Mouse (Mus musculus): Measurements from ENCODE around the gene Gp1ba. TPM values are rescaled to one million over a fixed set of nuclear protein-coding genes. Genes with fewer than 3 reads are reported as not detected.
A peak's percentile ranks its signal among the peaks of the same experiment; 100 is the strongest.

The Gp1ba gene
- total and polyA plus RNA-seq, 3 experiments = 0.25 to 0.84 TPM; not detected in 1

GRCm38 (mm10) chr11:70653345-70654197, 14.6 kb downstream of the Gp1ba start:
- peaks cover 38 to 51% of the 10 kb centered on the region in 2 experiments for H3K36me3 ChIP-seq (replicated peaks in 1 of 2; ENCODE audit: control insufficient read depth in 1 of 2, insufficient read depth in 1 of 2, low read length in 1 of 2)

GRCm38 (mm10) chr11:70654198-70654922, 15.4 kb downstream of the Gp1ba start, which contains the start of gene Pfn1:
TSS of gene Pfn1 (minus strand) at chr11:70654644.
- H3K4me1 ChIP-seq (ENCODE audit: control insufficient read depth in 1 of 2, insufficient read depth in 2 of 2) = peaks cover 19 to 57% of the 10 kb centered on the region in 2 experiments
- peak within 1 kb of the TSS; percentile 96 for H3K27ac ChIP-seq (ENCODE audit: insufficient read depth, low read depth)
- dilution Hi-C loops (cut with MboI; ENCODE audit: extremely low pct_ligation_motif_present, extremely low pct_unique_long_range_greater_than_20kb, low sequenced_read_pairs) = no loop called here
- H3K9me3 ChIP-seq (replicated peaks; ENCODE audit: low read length) = no peaks in the 10 kb centered on the region
- DNase-seq (ENCODE audit: extremely low read depth) = peak; percentile 95
- no peaks in the 10 kb centered on the region for H3K27me3 ChIP-seq (replicated peaks)
- H3K36me3 ChIP-seq (replicated peaks in 1 of 2; ENCODE audit: control insufficient read depth in 1 of 2, insufficient read depth in 1 of 2, low read length in 1 of 2) = peaks cover 32 to 48% of the 10 kb centered on the region in 2 experiments
- peaks cover 50% of the 10 kb centered on the region for H3K79me2 ChIP-seq (replicated peaks; ENCODE audit: control insufficient read depth, extremely low read depth, insufficient read depth, poor library complexity, severe bottlenecking)
- peak within 1 kb of the TSS; percentile 99 for H3K9ac ChIP-seq (ENCODE audit: insufficient read depth, low read depth)
- H3K4me3 ChIP-seq (replicated peaks in 1 of 3; ENCODE audit: low read depth in 2 of 3, low read length in 2 of 3, poor library complexity in 1 of 3) = peak within 1 kb of the TSS; percentile 74 to 99 (median 78)
- in situ Hi-C loops (cut with MboI; ENCODE audit: low pct_ligation_motif_present, low pct_unique_long_range_greater_than_20kb, low sequenced_read_pairs) = no loop called here
- H3K4me2 ChIP-seq (ENCODE audit: insufficient read depth, low read depth, poor library complexity, severe bottlenecking) = peak within 1 kb of the TSS; percentile 87
- TF ChIP-seq ELF1 (IDR thresholded peaks at IDR 0.05; ENCODE audit: low read depth, low read length) (peak; percentile 89), ETS1 (conservative IDR thresholded peaks at IDR 0.05; ENCODE audit: low read depth, low read length) (no peak; the same call in 1 of the 2 replicates), RAD21 (IDR thresholded peaks at IDR 0.05; ENCODE audit: low read depth, low read length) (no peak), ZNF384 (IDR thresholded peaks at IDR 0.05; ENCODE audit: low read depth, low read length) (peak; percentile 75), USF2 (conservative IDR thresholded peaks at IDR 0.05; ENCODE audit: low read depth, low read length) (no peak), TBP (conservative IDR thresholded peaks at IDR 0.05; ENCODE audit: low read depth, low read length) (peak; percentile 74), POLR2A (IDR thresholded peaks at IDR 0.05; ENCODE audit: low read depth, low read length) (peak; percentile 94), PAX5 (IDR thresholded peaks at IDR 0.05; ENCODE audit: low read length) (no peak), CHD1 (IDR thresholded peaks at IDR 0.05; ENCODE audit: low read depth, low read length) (no peak), JUN (IDR thresholded peaks at IDR 0.05; ENCODE audit: insufficient read depth, low read depth, low read length) (no peak), MAZ (IDR thresholded peaks at IDR 0.05; ENCODE audit: low read depth, low read length) (peak; percentile 99), JUND (conservative IDR thresholded peaks at IDR 0.05; ENCODE audit: low read depth, low read length) (no peak), CHD2 (IDR thresholded peaks at IDR 0.05; ENCODE audit: low read length) (peak; percentile 89), UBTF (IDR thresholded peaks at IDR 0.05; ENCODE audit: low read depth, low read length) (peak; percentile 51; the same call in 1 of the 2 replicates)

More at GRCm38 (mm10) chr11:70653345-70654197, 14.6 kb downstream of the Gp1ba start:
- Histone ChIP-seq H3K4me3 (replicated peaks in 1 of 3; ENCODE audit: low read depth in 2 of 3, low read length in 2 of 3, poor library complexity in 1 of 3) (peak overlapping the region; percentile 74 to 99 (median 78)), H3K4me1 (ENCODE audit: control insufficient read depth in 1 of 2, insufficient read depth in 2 of 2) (peaks cover 24 to 64% of the 10 kb centered on the region in 2 experiments), H3K4me2 (ENCODE audit: insufficient read depth, low read depth, poor library complexity, severe bottlenecking) (peak overlapping the region; percentile 87), H3K27ac (ENCODE audit: insufficient read depth, low read depth) (peak overlapping the region; percentile 96), H3K9me3 (replicated peaks; ENCODE audit: low read length) (no peaks in the 10 kb centered on the region), H3K9ac (ENCODE audit: insufficient read depth, low read depth) (peak overlapping the region; percentile 99), H3K79me2 (replicated peaks; ENCODE audit: control insufficient read depth, extremely low read depth, insufficient read depth, poor library complexity, severe bottlenecking) (peaks cover 58% of the 10 kb centered on the region), H3K27me3 (replicated peaks) (no peaks in the 10 kb centered on the region)
- in situ Hi-C loops (cut with MboI; ENCODE audit: low pct_ligation_motif_present, low pct_unique_long_range_greater_than_20kb, low sequenced_read_pairs) = no loop called here
- dilution Hi-C loops (cut with MboI; ENCODE audit: extremely low pct_ligation_motif_present, extremely low pct_unique_long_range_greater_than_20kb, low sequenced_read_pairs) = no loop called here
- peak; percentile 65 for TF ChIP-seq POLR2A (IDR thresholded peaks at IDR 0.05; ENCODE audit: low read depth, low read length)
- TF ChIP-seq MXI1 (IDR thresholded peaks at IDR 0.05; ENCODE audit: low read depth, low read length) = peak; percentile 92; the same call in 1 of the 2 replicates
- TF ChIP-seq MAZ (IDR thresholded peaks at IDR 0.05; ENCODE audit: low read depth, low read length) = peak; percentile 95
- TF ChIP-seq BHLHE40 (IDR thresholded peaks at IDR 0.05; ENCODE audit: low read depth, low read length) = peak; percentile 43
- no peak for TF ChIP-seq TBP (conservative IDR thresholded peaks at IDR 0.05; ENCODE audit: low read depth, low read length)
- peak; percentile 88 for TF ChIP-seq CHD2 (IDR thresholded peaks at IDR 0.05; ENCODE audit: low read length)
- no peak for TF ChIP-seq CTCF (conservative IDR thresholded peaks at IDR 0.05 in 1 of 2, IDR thresholded peaks at IDR 0.05 in 1 of 2; ENCODE audit: low read depth in 2 of 2, low read length in 2 of 2)
- peak; percentile 64; the same call in 1 of the 2 replicates for TF ChIP-seq TCF12 (IDR thresholded peaks at IDR 0.05; ENCODE audit: low read depth, low read length)
- 0 out of 2 replicates have a peak, but pooled peaks have one; percentile 31 for TF ChIP-seq NRF1 (IDR thresholded peaks at IDR 0.05; ENCODE audit: low read depth, low read length)
- TF ChIP-seq PAX5 (IDR thresholded peaks at IDR 0.05; ENCODE audit: low read length) = no peak
- peak; percentile 35; the same call in 1 of the 2 replicates for TF ChIP-seq EP300 (IDR thresholded peaks at IDR 0.05; ENCODE audit: low read length)
- no peak for TF ChIP-seq SMC3 (IDR thresholded peaks at IDR 0.05; ENCODE audit: low read depth, low read length)
- TF ChIP-seq GABPA (IDR thresholded peaks at IDR 0.05; ENCODE audit: insufficient replicate concordance, low read depth, low read length) = no peak
- TF ChIP-seq E2F4 (IDR thresholded peaks at IDR 0.05; ENCODE audit: insufficient replicate concordance, low read depth, low read length) = peak; percentile 69; the same call in 1 of the 2 replicates
- TF ChIP-seq KAT2A (IDR thresholded peaks at IDR 0.05; ENCODE audit: insufficient replicate concordance, low read length) = peak; percentile 72; the same call in 1 of the 2 replicates
- TF ChIP-seq USF2 (conservative IDR thresholded peaks at IDR 0.05; ENCODE audit: low read depth, low read length) = no peak
- no peak for TF ChIP-seq JUN (IDR thresholded peaks at IDR 0.05; ENCODE audit: insufficient read depth, low read depth, low read length)
- TF ChIP-seq MAFK (IDR thresholded peaks at IDR 0.05; ENCODE audit: insufficient replicate concordance, low read length) = no peak
- TF ChIP-seq MEF2A (IDR thresholded peaks at IDR 0.05; ENCODE audit: borderline replicate concordance, low read depth, low read length) = peak; percentile 35; the same call in 1 of the 2 replicates
- no peak for TF ChIP-seq UBTF (IDR thresholded peaks at IDR 0.05; ENCODE audit: low read depth, low read length)
- peak; percentile 80 for TF ChIP-seq ELF1 (IDR thresholded peaks at IDR 0.05; ENCODE audit: low read depth, low read length)
- TF ChIP-seq MAX (IDR thresholded peaks at IDR 0.05; ENCODE audit: low read length) = peak; percentile 58
- no peak for TF ChIP-seq USF1 (IDR thresholded peaks at IDR 0.05; ENCODE audit: low read depth, low read length)
- TF ChIP-seq RCOR1 (conservative IDR thresholded peaks at IDR 0.05; ENCODE audit: low read depth, low read length) = peak; percentile 78
- peak; percentile 43; the same call in 1 of the 2 replicates for TF ChIP-seq NELFE (IDR thresholded peaks at IDR 0.05; ENCODE audit: low read depth, low read length)
- 0 out of 2 replicates have a peak, but pooled peaks have one; percentile 41 for TF ChIP-seq ZNF384 (IDR thresholded peaks at IDR 0.05; ENCODE audit: low read depth, low read length)
- TF ChIP-seq MYC (IDR thresholded peaks at IDR 0.05; ENCODE audit: low read depth, low read length) = 0 out of 2 replicates have a peak, but pooled peaks have one; percentile 53
- TF ChIP-seq POLR2AphosphoS2 (IDR thresholded peaks at IDR 0.05; ENCODE audit: low read depth, low read length) = peak; percentile 60; the same call in 1 of the 2 replicates
- peak; percentile 85 for TF ChIP-seq SIN3A (IDR thresholded peaks at IDR 0.05; ENCODE audit: low read length)
- peak; percentile 78 for TF ChIP-seq HCFC1 (IDR thresholded peaks at IDR 0.05; ENCODE audit: low read depth, low read length)
- TF ChIP-seq JUND (conservative IDR thresholded peaks at IDR 0.05; ENCODE audit: low read depth, low read length) = no peak
- peak; percentile 76; the same call in 1 of the 2 replicates for TF ChIP-seq CHD1 (IDR thresholded peaks at IDR 0.05; ENCODE audit: low read depth, low read length)
- peak; percentile 65; the same call in 1 of the 2 replicates for TF ChIP-seq IRF4 (IDR thresholded peaks at IDR 0.05; ENCODE audit: low read depth, low read length)
- TF ChIP-seq ZC3H11A (IDR thresholded peaks at IDR 0.05; ENCODE audit: low read depth, low read length) = no peak
- TF ChIP-seq ETS1 (conservative IDR thresholded peaks at IDR 0.05; ENCODE audit: low read depth, low read length) = peak; percentile 48; the same call in 1 of the 2 replicates
- peak; percentile 75 for DNase-seq (ENCODE audit: extremely low read depth)

Data from CH12.LX (cell line).